Mouse (Mus musculus): Measurements from ENCODE around the gene Calm2. TPM values are rescaled to one million over a fixed set of nuclear protein-coding genes. Genes with fewer than 3 reads are reported as not detected.
A peak's percentile ranks its signal among the peaks of the same experiment; 100 is the strongest.

Gene Calm2
- polyA plus RNA-seq, 1 experiment: 22.8 TPM

- Histone ChIP-seq H3K27me3 (ENCODE audit: control insufficient read depth, insufficient read depth, low read length) (no peaks in the 10 kb centered on the region), H3K4me3 (ENCODE audit: low read depth, low read length) (no peak overlapping the region), H3K4me1 (ENCODE audit: control insufficient read depth, insufficient read depth, insufficient read length, low read length) (peaks cover 29% of the 10 kb centered on the region), H3K27ac (ENCODE audit: insufficient read depth, low read depth, low read length) (peak overlapping the region; percentile 55), H3K36me3 (ENCODE audit: control insufficient read depth, insufficient read depth, low read length) (no peaks in the 10 kb centered on the region)
- no peak for TF ChIP-seq POLR2A (IDR thresholded peaks at IDR 0.05; ENCODE audit: low read depth, low read length)
- TF ChIP-seq CTCF (IDR thresholded peaks at IDR 0.05; ENCODE audit: extremely low read depth, insufficient read length, insufficient replicate concordance, low read depth, low read length): no peak
- 72% methylated on average over 9 of the region's 9 CpGs for WGBS
These were observed 31.8 kb upstream of the Calm2 start for GRCm38 (mm10) chr17:87478569-87478968.

DNA sequence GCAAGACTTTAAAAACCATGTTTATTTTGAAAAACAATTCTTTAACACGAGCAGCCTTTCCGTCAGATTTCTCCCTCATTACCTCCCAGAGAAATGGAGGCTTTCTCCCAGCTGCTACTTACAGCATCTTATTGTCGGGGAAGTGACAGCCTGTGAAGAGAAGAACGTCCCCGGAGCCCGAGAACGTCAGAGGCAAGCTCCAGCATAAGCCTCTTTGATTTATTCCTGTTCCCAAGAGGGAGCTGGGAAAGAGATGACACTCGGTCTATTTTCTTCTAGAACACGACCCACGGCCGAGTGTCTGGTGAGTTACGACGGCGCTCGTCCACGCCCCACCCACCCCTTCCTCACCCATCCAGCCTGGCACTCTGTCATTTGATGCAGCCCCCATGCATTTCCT, 30.9 kb upstream of the Calm2 start:
- Histone ChIP-seq H3K36me3 (ENCODE audit: control insufficient read depth, insufficient read depth, low read length) (no peaks in the 10 kb centered on the region), H3K27me3 (ENCODE audit: control insufficient read depth, insufficient read depth, low read length) (no peaks in the 10 kb centered on the region), H3K4me1 (ENCODE audit: control insufficient read depth, insufficient read depth, insufficient read length, low read length) (peaks cover 25% of the 10 kb centered on the region), H3K4me3 (ENCODE audit: low read depth, low read length) (no peak overlapping the region), H3K27ac (ENCODE audit: insufficient read depth, low read depth, low read length) (no peak overlapping the region)
- WGBS: 80% methylated on average over 16 of the region's 16 CpGs
- TF ChIP-seq POLR2A (IDR thresholded peaks at IDR 0.05; ENCODE audit: low read depth, low read length) (no peak), CTCF (IDR thresholded peaks at IDR 0.05; ENCODE audit: extremely low read depth, insufficient read length, insufficient replicate concordance, low read depth, low read length) (no peak)

- no peaks in the 10 kb centered on the region for H3K27me3 ChIP-seq (ENCODE audit: control insufficient read depth, insufficient read depth, low read length)
- no peak overlapping the region for H3K4me3 ChIP-seq (ENCODE audit: low read depth, low read length)
- WGBS: 68% methylated on average over 8 of the region's 8 CpGs
- H3K4me1 ChIP-seq (ENCODE audit: control insufficient read depth, insufficient read depth, insufficient read length, low read length): peaks cover 23% of the 10 kb centered on the region
- H3K27ac ChIP-seq (ENCODE audit: insufficient read depth, low read depth, low read length): no peak overlapping the region
- H3K36me3 ChIP-seq (ENCODE audit: control insufficient read depth, insufficient read depth, low read length): no peaks in the 10 kb centered on the region
- no peak for TF ChIP-seq POLR2A (IDR thresholded peaks at IDR 0.05; ENCODE audit: low read depth, low read length)
- TF ChIP-seq CTCF (IDR thresholded peaks at IDR 0.05; ENCODE audit: extremely low read depth, insufficient read length, insufficient replicate concordance, low read depth, low read length): no peak
These were observed 28.6 kb upstream of the Calm2 start for GRCm38 (mm10) chr17:87475356-87475755.

GRCm38 (mm10) chr17:87474501-87474795, 27.7 kb upstream of the Calm2 start:
- WGBS: 1% methylated on average over 7 of the region's 7 CpGs
- Histone ChIP-seq H3K4me1 (ENCODE audit: control insufficient read depth, insufficient read depth, insufficient read length, low read length) (peaks cover 23% of the 10 kb centered on the region), H3K4me3 (ENCODE audit: low read depth, low read length) (peak overlapping the region; percentile 53), H3K27me3 (ENCODE audit: control insufficient read depth, insufficient read depth, low read length) (no peaks in the 10 kb centered on the region), H3K27ac (ENCODE audit: insufficient read depth, low read depth, low read length) (peak overlapping the region; percentile 33), H3K36me3 (ENCODE audit: control insufficient read depth, insufficient read depth, low read length) (no peaks in the 10 kb centered on the region)
- TF ChIP-seq POLR2A (IDR thresholded peaks at IDR 0.05; ENCODE audit: low read depth, low read length): no peak
- no peak for TF ChIP-seq CTCF (IDR thresholded peaks at IDR 0.05; ENCODE audit: extremely low read depth, insufficient read length, insufficient replicate concordance, low read depth, low read length)

GRCm38 (mm10) chr17:87473736-87474500, 27.2 kb upstream of the Calm2 start:
- Histone ChIP-seq H3K36me3 (ENCODE audit: control insufficient read depth, insufficient read depth, low read length) (no peaks in the 10 kb centered on the region), H3K4me3 (ENCODE audit: low read depth, low read length) (peak overlapping the region; percentile 53), H3K27me3 (ENCODE audit: control insufficient read depth, insufficient read depth, low read length) (no peaks in the 10 kb centered on the region), H3K4me1 (ENCODE audit: control insufficient read depth, insufficient read depth, insufficient read length, low read length) (peaks cover 23% of the 10 kb centered on the region), H3K27ac (ENCODE audit: insufficient read depth, low read depth, low read length) (peak overlapping the region; percentile 33)
- 3% methylated on average over 23 of the region's 23 CpGs for WGBS
- no peak for TF ChIP-seq POLR2A (IDR thresholded peaks at IDR 0.05; ENCODE audit: low read depth, low read length)
- no peak for TF ChIP-seq CTCF (IDR thresholded peaks at IDR 0.05; ENCODE audit: extremely low read depth, insufficient read length, insufficient replicate concordance, low read depth, low read length)

DNA sequence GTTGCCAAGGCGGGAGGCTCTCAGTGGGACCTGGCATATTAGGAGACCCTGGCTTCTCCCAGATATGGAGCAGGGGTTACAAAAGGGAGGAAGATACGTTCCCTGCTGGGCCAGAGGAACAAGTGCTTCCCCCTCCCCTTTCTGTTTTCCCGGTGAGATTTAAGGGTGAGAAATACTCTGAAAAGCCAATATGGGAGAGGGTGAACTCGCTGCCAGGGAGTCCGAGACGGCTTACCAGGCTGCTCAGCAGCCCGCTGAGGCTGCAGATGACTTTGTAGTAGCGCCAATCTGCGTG, 26.7 kb upstream of the Calm2 start:
- H3K4me1 ChIP-seq (ENCODE audit: control insufficient read depth, insufficient read depth, insufficient read length, low read length): peaks cover 19% of the 10 kb centered on the region

GRCm38 (mm10) chr17:87472879-87473278, 26.1 kb upstream of the Calm2 start:
- no peak overlapping the region for H3K27ac ChIP-seq (ENCODE audit: insufficient read depth, low read depth, low read length)

More for the DNA sequence above, 26.7 kb upstream of the Calm2 start:
- Histone ChIP-seq H3K36me3 (ENCODE audit: control insufficient read depth, insufficient read depth, low read length) (no peaks in the 10 kb centered on the region), H3K4me3 (ENCODE audit: low read depth, low read length) (peak overlapping the region; percentile 53), H3K27me3 (ENCODE audit: control insufficient read depth, insufficient read depth, low read length) (no peaks in the 10 kb centered on the region), H3K27ac (ENCODE audit: insufficient read depth, low read depth, low read length) (no peak overlapping the region)
- 42% methylated on average over 9 of the region's 9 CpGs for WGBS
- TF ChIP-seq CTCF (IDR thresholded peaks at IDR 0.05; ENCODE audit: extremely low read depth, insufficient read length, insufficient replicate concordance, low read depth, low read length) (no peak), POLR2A (IDR thresholded peaks at IDR 0.05; ENCODE audit: low read depth, low read length) (no peak)

More at GRCm38 (mm10) chr17:87472879-87473278, 26.1 kb upstream of the Calm2 start:
- TF ChIP-seq CTCF (IDR thresholded peaks at IDR 0.05; ENCODE audit: extremely low read depth, insufficient read length, insufficient replicate concordance, low read depth, low read length) (no peak), POLR2A (IDR thresholded peaks at IDR 0.05; ENCODE audit: low read depth, low read length) (no peak)
- Histone ChIP-seq H3K4me1 (ENCODE audit: control insufficient read depth, insufficient read depth, insufficient read length, low read length) (peaks cover 16% of the 10 kb centered on the region), H3K36me3 (ENCODE audit: control insufficient read depth, insufficient read depth, low read length) (no peaks in the 10 kb centered on the region), H3K27me3 (ENCODE audit: control insufficient read depth, insufficient read depth, low read length) (no peaks in the 10 kb centered on the region), H3K4me3 (ENCODE audit: low read depth, low read length) (no peak overlapping the region)
- 67% methylated on average over 10 of the region's 10 CpGs for WGBS

Data from small intestine, adult 2 months (tissue).